Mouse (Mus musculus): Measurements from ENCODE around the gene Nedd1. TPM values are rescaled to one million over a fixed set of nuclear protein-coding genes. Genes with fewer than 3 reads are reported as not detected.

The Nedd1 gene
- 19.0 and 22.9 TPM in 2 replicates for polyA plus RNA-seq (2015; fragmentation: Nextera tagmentation; extraction: Ambion mirVana)

- Histone ChIP-seq H3K27ac (ENCODE audit: low read length) (peak within 1 kb of the TSS; percentile 65), H3K9me3 (ENCODE audit: control insufficient read depth, low read length) (no peaks in the 10 kb centered on the region), H3K36me3 (ENCODE audit: control insufficient read depth, insufficient read depth) (no peaks in the 10 kb centered on the region), H3K4me3 (replicated peaks; ENCODE audit: low read length) (peak within 1 kb of the TSS; percentile 96), H3K27me3 (replicated peaks; ENCODE audit: control insufficient read depth, insufficient read depth, low read length) (no peaks in the 10 kb centered on the region), H3K4me2 (ENCODE audit: low read length) (peak within 1 kb of the TSS; percentile 82), H3K9ac (replicated peaks; ENCODE audit: low read depth, low read length) (peak within 1 kb of the TSS; percentile 80), H3K4me1 (replicated peaks; ENCODE audit: control insufficient read depth, insufficient read depth, low read length) (peaks cover 9% of the 10 kb centered on the region)
- ATAC-seq = peak; percentile 99
- WGBS = 0% methylated on average over 57 of the region's 57 CpGs
Measured at GRCm38 (mm10) chr10:92721771-92722619, at the start of gene Nedd1. TSS of gene Nedd1 (minus strand) at chr10:92722420.

DNA sequence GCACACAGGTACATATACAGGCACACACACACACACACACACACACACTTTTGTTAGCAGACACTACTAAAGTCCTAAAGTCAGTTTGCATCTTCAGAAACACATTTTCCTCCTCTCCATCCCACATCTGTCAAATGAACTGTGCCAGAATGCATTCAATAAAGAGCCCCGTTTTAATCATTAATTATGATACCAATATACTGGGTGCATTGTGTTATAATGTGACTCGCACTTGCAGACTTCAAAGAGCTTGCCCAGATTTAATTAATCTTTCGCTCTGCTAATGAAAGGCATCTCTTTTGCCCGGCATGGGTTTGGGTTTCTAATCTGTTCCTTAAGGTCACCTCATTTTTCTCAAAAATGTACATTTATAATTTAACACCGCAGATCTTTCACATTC, 32.1 kb upstream of the Nedd1 start:
- Histone ChIP-seq H3K4me2 (ENCODE audit: low read length) (no peak overlapping the region), H3K27me3 (replicated peaks; ENCODE audit: control insufficient read depth, insufficient read depth, low read length) (no peaks in the 10 kb centered on the region), H3K9me3 (ENCODE audit: control insufficient read depth, low read length) (no peaks in the 10 kb centered on the region), H3K27ac (ENCODE audit: low read length) (no peak overlapping the region), H3K4me3 (replicated peaks; ENCODE audit: low read length) (no peak overlapping the region), H3K4me1 (replicated peaks; ENCODE audit: control insufficient read depth, insufficient read depth, low read length) (no peaks in the 10 kb centered on the region), H3K9ac (replicated peaks; ENCODE audit: low read depth, low read length) (no peak overlapping the region), H3K36me3 (ENCODE audit: control insufficient read depth, insufficient read depth) (no peaks in the 10 kb centered on the region)
- ATAC-seq = no peak
- WGBS = 46% methylated on average over 5 of the region's 5 CpGs

- no peaks in the 10 kb centered on the region for H3K27me3 ChIP-seq (replicated peaks; ENCODE audit: control insufficient read depth, insufficient read depth, low read length)
- H3K4me2 ChIP-seq (ENCODE audit: low read length) = no peak overlapping the region
- no peak overlapping the region for H3K9ac ChIP-seq (replicated peaks; ENCODE audit: low read depth, low read length)
- no peak for ATAC-seq
- no peaks in the 10 kb centered on the region for H3K9me3 ChIP-seq (ENCODE audit: control insufficient read depth, low read length)
- H3K4me1 ChIP-seq (replicated peaks; ENCODE audit: control insufficient read depth, insufficient read depth, low read length) = no peaks in the 10 kb centered on the region
- H3K4me3 ChIP-seq (replicated peaks; ENCODE audit: low read length) = no peak overlapping the region
- 90% methylated on average over 3 of the region's 3 CpGs for WGBS
- H3K27ac ChIP-seq (ENCODE audit: low read length) = no peak overlapping the region
- H3K36me3 ChIP-seq (ENCODE audit: control insufficient read depth, insufficient read depth) = no peaks in the 10 kb centered on the region
Measured at GRCm38 (mm10) chr10:92730339-92730738, 8.1 kb upstream of the Nedd1 start.

DNA sequence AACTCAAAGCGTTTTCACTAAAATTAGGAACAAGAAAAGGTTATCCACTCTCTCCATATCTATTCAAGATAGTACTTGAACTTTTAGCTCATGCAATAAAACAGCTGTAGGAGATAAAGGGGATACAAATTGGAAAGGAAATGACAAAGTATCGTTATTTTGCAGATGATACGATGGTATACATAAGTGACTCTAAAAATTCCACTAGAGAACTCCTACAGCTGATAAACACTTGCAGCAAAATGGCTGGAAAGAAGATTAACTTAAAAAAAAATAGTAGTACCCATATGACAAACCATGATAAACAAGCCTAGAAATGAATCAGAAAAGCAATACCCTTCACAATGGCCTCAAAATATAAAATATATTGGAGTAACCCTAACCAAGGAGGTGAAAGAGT, 6.5 kb upstream of the Nedd1 start:
- Histone ChIP-seq H3K36me3 (ENCODE audit: control insufficient read depth, insufficient read depth) (no peaks in the 10 kb centered on the region), H3K27ac (ENCODE audit: low read length) (no peak overlapping the region), H3K9me3 (ENCODE audit: control insufficient read depth, low read length) (no peaks in the 10 kb centered on the region), H3K4me2 (ENCODE audit: low read length) (no peak overlapping the region), H3K27me3 (replicated peaks; ENCODE audit: control insufficient read depth, insufficient read depth, low read length) (no peaks in the 10 kb centered on the region), H3K4me3 (replicated peaks; ENCODE audit: low read length) (no peak overlapping the region), H3K9ac (replicated peaks; ENCODE audit: low read depth, low read length) (no peak overlapping the region), H3K4me1 (replicated peaks; ENCODE audit: control insufficient read depth, insufficient read depth, low read length) (no peaks in the 10 kb centered on the region)
- ATAC-seq = no peak
- 86% methylated on average over 3 of the region's 3 CpGs for WGBS

DNA sequence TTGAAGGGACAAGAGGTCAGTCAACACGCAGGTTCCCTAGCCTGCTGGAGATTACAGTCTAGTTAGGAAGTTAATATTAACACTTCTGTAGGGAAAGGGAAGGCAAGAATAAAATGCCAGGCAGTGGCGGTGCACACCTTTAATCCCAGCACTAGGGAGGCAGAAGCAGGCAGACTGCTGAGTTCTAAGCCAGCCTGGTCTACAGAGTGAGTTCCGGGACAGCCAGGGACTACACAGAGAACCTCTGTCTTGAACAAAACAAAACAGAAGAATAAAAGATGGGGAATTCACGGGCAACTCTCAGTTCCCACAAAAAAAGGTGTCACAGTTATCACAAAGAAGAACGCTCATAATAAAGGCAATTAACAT, 384 bp upstream of the Nedd1 start:
- WGBS = 12% methylated on average over 5 of the region's 5 CpGs
- H3K27me3 ChIP-seq (replicated peaks; ENCODE audit: control insufficient read depth, insufficient read depth, low read length) = no peaks in the 10 kb centered on the region
- H3K4me2 ChIP-seq (ENCODE audit: low read length) = peak overlapping the region; percentile 82
- H3K27ac ChIP-seq (ENCODE audit: low read length) = peak overlapping the region; percentile 65
- peak; percentile 64 for ATAC-seq
- H3K9me3 ChIP-seq (ENCODE audit: control insufficient read depth, low read length) = no peaks in the 10 kb centered on the region
- peak overlapping the region; percentile 80 for H3K9ac ChIP-seq (replicated peaks; ENCODE audit: low read depth, low read length)
- no peaks in the 10 kb centered on the region for H3K36me3 ChIP-seq (ENCODE audit: control insufficient read depth, insufficient read depth)
- peaks cover 9% of the 10 kb centered on the region for H3K4me1 ChIP-seq (replicated peaks; ENCODE audit: control insufficient read depth, insufficient read depth, low read length)
- peak overlapping the region; percentile 96 for H3K4me3 ChIP-seq (replicated peaks; ENCODE audit: low read length)

- H3K27ac ChIP-seq (ENCODE audit: low read length) = no peak overlapping the region
- H3K9me3 ChIP-seq (ENCODE audit: control insufficient read depth, low read length) = no peaks in the 10 kb centered on the region
- WGBS = 80% methylated on average over 6 of the region's 6 CpGs
- H3K4me2 ChIP-seq (ENCODE audit: low read length) = no peak overlapping the region
- no peak overlapping the region for H3K9ac ChIP-seq (replicated peaks; ENCODE audit: low read depth, low read length)
- H3K4me1 ChIP-seq (replicated peaks; ENCODE audit: control insufficient read depth, insufficient read depth, low read length) = no peaks in the 10 kb centered on the region
- H3K4me3 ChIP-seq (replicated peaks; ENCODE audit: low read length) = no peak overlapping the region
- no peak for ATAC-seq
- no peaks in the 10 kb centered on the region for H3K36me3 ChIP-seq (ENCODE audit: control insufficient read depth, insufficient read depth)
- H3K27me3 ChIP-seq (replicated peaks; ENCODE audit: control insufficient read depth, insufficient read depth, low read length) = no peaks in the 10 kb centered on the region
Measured at GRCm38 (mm10) chr10:92699032-92699431, 23.2 kb downstream of the Nedd1 start.

GRCm38 (mm10) chr10:92675056-92675455, 47.2 kb downstream of the Nedd1 start:
- Histone ChIP-seq H3K36me3 (ENCODE audit: control insufficient read depth, insufficient read depth) (no peaks in the 10 kb centered on the region), H3K9me3 (ENCODE audit: control insufficient read depth, low read length) (no peaks in the 10 kb centered on the region), H3K4me1 (replicated peaks; ENCODE audit: control insufficient read depth, insufficient read depth, low read length) (no peaks in the 10 kb centered on the region), H3K27me3 (replicated peaks; ENCODE audit: control insufficient read depth, insufficient read depth, low read length) (no peaks in the 10 kb centered on the region), H3K27ac (ENCODE audit: low read length) (no peak overlapping the region), H3K4me3 (replicated peaks; ENCODE audit: low read length) (no peak overlapping the region), H3K4me2 (ENCODE audit: low read length) (no peak overlapping the region), H3K9ac (replicated peaks; ENCODE audit: low read depth, low read length) (no peak overlapping the region)
- WGBS = 80% methylated on average over 4 of the region's 4 CpGs
- ATAC-seq = no peak

DNA sequence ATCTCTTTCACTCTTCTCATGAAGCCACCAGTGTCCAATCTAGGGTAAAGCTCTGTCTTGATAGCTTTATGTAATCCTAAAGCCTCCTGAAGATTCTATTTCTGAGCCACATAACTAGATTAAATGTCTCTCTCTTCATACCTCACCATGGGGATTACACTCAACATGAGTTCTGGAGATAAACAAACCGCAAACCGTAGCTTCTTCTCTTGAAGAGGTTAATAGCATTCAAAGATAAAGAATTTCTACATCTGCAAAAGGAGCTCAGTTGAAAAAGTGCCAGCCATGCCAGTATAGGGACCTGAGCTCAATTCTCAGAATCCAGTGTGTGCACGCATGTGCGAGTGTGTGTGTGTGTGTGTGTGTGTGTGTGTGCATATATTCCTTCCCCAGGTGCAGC, 50.3 kb downstream of the Nedd1 start:
- Histone ChIP-seq H3K27me3 (replicated peaks; ENCODE audit: control insufficient read depth, insufficient read depth, low read length) (no peaks in the 10 kb centered on the region), H3K9ac (replicated peaks; ENCODE audit: low read depth, low read length) (no peak overlapping the region), H3K9me3 (ENCODE audit: control insufficient read depth, low read length) (no peaks in the 10 kb centered on the region), H3K4me3 (replicated peaks; ENCODE audit: low read length) (no peak overlapping the region), H3K36me3 (ENCODE audit: control insufficient read depth, insufficient read depth) (no peaks in the 10 kb centered on the region), H3K4me2 (ENCODE audit: low read length) (no peak overlapping the region), H3K4me1 (replicated peaks; ENCODE audit: control insufficient read depth, insufficient read depth, low read length) (no peaks in the 10 kb centered on the region), H3K27ac (ENCODE audit: low read length) (no peak overlapping the region)
- no peak for ATAC-seq
- 92% methylated on average over 4 of the region's 4 CpGs for WGBS

- H3K4me3 ChIP-seq (replicated peaks; ENCODE audit: low read length) = no peak overlapping the region
- H3K4me2 ChIP-seq (ENCODE audit: low read length) = no peak overlapping the region
- no peak overlapping the region for H3K9ac ChIP-seq (replicated peaks; ENCODE audit: low read depth, low read length)
- no peaks in the 10 kb centered on the region for H3K9me3 ChIP-seq (ENCODE audit: control insufficient read depth, low read length)
- ATAC-seq = no peak
- WGBS = 89% methylated on average over 5 of the region's 5 CpGs
- no peaks in the 10 kb centered on the region for H3K27me3 ChIP-seq (replicated peaks; ENCODE audit: control insufficient read depth, insufficient read depth, low read length)
- H3K36me3 ChIP-seq (ENCODE audit: control insufficient read depth, insufficient read depth) = no peaks in the 10 kb centered on the region
- H3K27ac ChIP-seq (ENCODE audit: low read length) = no peak overlapping the region
- H3K4me1 ChIP-seq (replicated peaks; ENCODE audit: control insufficient read depth, insufficient read depth, low read length) = no peaks in the 10 kb centered on the region
Measured at GRCm38 (mm10) chr10:92665287-92665686, 56.9 kb downstream of the Nedd1 start.
